Mouse (Mus musculus): ENCODE results near the gene Fam122a.

The Fam122a gene

GRCm38 (mm10) chr19:24486433-24487296, 9.5 kb upstream of the Fam122a start:
- no peak for DNase-seq

- DNase-seq = no peak
Measured at GRCm38 (mm10) chr19:24484612-24485194, 7.5 kb upstream of the Fam122a start.

GRCm38 (mm10) chr19:24480916-24481315, 3.8 kb upstream of the Fam122a start:
- DNase-seq = no peak

DNA sequence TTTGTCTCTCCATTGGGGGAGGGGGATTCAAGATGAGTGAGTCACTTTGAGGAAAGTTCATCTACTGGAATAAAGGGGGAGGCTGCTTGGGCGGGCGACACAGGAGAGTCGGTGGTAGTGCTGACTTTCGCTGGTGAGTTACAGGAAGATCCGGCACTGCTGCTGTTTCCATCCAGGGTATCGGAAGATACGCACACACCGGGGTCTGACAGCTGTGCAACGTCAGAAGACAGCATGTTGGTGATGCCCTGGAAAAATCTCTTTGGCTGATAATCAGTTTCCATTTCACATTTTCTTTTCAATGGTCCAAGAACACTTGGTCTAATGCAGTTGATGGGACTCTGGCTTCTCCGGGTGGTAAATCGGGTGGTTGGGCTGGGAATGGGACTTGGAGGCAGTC, 695 bp downstream of the Fam122a start:
- DNase-seq = no peak

- no peak for DNase-seq
Measured at GRCm38 (mm10) chr19:24475281-24475680, 1.9 kb downstream of the Fam122a start.

- DNase-seq = no peak
Measured at GRCm38 (mm10) chr19:24472512-24472911, 4.6 kb downstream of the Fam122a start.

- DNase-seq = no peak
Measured at GRCm38 (mm10) chr19:24471538-24471937, 5.6 kb downstream of the Fam122a start.

DNA sequence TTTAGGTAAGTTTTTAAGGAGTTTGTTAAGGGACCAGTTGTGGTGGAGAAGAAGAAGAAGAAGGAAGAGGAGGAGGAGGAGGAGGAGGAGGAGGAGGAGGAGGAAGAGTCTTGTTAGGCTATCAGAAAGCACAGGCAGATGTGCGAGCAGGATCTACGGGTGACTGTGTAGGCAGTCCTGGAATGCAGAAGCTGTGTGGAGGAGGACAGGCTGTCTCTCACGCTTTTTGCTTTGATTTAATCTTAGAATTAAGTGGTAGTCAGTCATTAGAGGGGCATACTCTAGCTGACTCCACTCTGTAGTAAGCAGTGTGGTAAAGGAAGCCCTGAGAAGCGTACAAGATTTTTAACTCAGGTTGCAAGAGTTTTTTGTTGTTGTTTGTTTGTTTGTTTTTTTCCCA, 7.9 kb downstream of the Fam122a start:
- no peak for DNase-seq

- no peak for DNase-seq
Measured at GRCm38 (mm10) chr19:24468616-24469015, 8.5 kb downstream of the Fam122a start.

DNA sequence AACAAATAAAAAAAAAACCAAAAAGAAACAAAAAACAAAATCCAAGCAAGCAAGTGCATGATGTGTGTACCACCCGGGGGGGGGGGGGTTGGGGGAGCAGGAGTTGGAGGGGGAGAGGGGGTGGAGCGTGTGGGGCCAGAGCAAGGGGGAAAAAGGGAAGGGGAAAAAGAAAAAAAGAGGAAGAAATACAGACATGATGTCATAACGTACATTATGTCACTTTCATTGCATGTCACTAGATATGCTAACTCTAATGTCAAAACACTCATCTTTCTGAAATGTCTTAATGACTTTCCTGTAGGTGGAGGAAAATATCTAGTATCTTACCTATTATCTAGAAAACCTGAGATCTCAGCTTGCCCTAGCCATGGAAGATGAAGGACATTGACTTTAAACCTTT, 14.1 kb downstream of the Fam122a start:
- DNase-seq = no peak

DNA sequence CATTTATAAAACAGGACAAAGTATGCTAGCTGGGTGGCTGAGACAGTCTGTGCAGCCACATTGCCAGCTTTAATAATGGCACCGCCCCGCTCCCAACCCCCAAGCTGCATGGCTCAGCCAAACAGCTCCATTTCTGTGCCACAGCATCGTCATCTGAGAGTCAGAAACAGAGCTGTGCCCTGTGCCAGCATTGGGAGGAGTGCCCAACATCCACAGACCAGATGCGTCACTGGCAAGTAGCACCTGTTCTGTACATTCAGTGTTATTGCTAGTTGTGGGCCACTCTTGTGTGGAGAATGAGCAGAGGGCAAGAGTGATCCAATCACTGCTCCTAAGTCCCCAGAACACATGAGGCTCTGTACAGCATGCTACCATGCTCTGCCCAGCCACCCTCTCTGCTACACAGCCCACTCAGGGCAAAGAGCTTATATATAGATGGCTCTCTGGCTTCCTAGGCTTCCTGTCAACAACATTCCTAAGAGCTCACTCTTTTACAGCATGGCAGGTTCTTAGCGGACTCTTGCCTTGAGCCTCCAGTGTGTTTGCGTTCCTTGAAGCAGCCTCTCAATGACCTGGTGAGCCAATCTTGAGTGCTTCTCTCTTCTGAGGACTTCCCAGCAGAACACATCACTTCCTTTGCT, 20.4 kb downstream of the Fam122a start:
- no peak for DNase-seq

DNA sequence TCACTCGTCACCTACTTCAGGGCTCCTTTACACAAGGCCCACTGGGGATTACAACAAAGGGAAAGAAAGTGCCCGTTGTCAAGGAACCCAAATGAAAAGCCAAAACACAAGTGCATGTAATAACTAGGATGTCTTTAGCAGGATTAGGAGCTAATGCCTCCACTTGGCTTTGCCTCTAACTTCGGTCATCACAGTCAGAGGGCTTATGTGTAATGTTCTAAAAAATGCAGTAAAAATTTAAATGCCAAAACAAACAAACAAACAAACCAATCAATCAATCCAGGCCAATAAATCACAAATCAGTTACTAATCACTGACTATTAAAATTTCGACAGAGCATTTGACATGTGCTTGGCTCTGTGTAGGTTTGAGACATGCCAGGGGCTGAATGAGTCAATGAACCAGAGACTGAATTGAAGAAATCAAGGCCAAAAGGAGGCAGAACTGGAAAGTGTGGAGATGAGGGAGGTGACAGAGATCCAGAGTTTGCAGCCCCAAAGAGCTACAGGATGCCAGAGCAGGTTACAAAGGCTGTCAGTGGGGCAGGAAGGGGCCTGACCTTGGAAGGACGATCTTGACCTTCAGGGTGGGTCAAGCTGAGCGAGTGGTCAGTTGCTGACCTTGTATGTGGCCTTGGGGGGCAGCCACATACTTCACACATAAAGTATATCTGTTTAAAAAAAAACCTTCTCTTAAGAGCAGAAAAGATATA, 21.8 kb downstream of the Fam122a start:
- no peak for DNase-seq

DNA sequence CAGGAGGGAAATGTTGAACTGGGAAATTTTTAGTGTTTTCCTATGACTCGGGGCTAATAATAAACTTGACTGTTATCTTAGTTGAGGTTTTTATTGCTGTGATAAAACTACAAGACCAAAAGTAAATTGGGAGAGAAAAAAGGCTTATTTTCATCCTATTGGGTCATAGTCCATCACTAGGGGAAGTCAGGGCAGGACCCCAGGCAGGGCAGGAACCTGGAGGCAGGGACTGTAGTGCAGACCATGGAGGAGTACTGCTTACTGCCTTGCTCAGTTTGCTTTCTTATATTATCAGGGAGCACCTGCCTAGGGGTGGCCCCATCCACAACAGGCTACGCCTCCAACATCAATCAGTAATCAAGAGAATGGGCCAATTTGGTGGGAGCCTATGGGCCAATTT, 22.7 kb downstream of the Fam122a start:
- no peak for DNase-seq

DNA sequence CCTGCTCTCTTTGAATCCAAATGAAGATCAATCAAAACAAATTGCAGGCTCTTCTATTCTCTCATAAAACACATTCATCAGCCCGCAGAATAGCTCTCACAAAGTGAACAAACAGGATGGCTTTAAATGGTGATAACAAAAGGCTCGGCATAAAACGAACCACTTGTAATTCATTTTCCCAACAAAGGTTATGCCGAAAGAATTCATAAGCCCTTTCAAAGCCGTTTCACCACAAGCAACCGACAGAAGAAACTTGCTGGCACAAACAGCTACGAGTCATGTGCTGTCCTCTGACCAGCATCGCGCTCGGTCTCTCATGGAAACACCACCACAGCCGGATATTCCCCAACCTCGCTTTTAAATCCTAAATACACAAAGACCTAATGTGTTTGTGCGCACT, 23.8 kb downstream of the Fam122a start:
- DNase-seq = no peak

- DNase-seq = no peak
Measured at GRCm38 (mm10) chr19:24452441-24452898, 24.7 kb downstream of the Fam122a start.

GRCm38 (mm10) chr19:24451626-24452025, 25.5 kb downstream of the Fam122a start:
- DNase-seq = no peak

- DNase-seq = no peak
Measured at GRCm38 (mm10) chr19:24450740-24451139, 26.4 kb downstream of the Fam122a start.

DNA sequence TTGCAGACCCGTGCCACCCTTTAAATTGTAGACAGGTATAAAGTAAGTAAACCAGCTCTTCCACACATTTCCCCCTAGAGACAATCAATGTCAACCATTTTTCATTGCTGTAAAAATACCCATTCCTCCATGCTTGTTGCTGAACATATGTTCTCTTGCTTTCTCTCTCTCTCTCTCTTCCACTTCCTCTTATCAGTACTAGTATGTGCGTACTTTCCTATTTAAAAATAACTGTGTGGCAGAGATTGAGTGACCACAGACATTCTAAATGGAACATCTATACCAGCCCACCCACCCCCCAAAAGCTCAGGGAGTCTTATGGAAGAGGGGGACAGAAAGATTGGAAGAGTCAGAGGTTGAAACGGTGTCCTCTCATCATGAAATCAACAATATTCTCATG, 32.8 kb downstream of the Fam122a start:
- DNase-seq = no peak

- no peak for DNase-seq
Measured at GRCm38 (mm10) chr19:24439715-24440114, 37.4 kb downstream of the Fam122a start.

- DNase-seq = peak; percentile 55
Measured at GRCm38 (mm10) chr19:24434291-24434690, 42.9 kb downstream of the Fam122a start.

DNA sequence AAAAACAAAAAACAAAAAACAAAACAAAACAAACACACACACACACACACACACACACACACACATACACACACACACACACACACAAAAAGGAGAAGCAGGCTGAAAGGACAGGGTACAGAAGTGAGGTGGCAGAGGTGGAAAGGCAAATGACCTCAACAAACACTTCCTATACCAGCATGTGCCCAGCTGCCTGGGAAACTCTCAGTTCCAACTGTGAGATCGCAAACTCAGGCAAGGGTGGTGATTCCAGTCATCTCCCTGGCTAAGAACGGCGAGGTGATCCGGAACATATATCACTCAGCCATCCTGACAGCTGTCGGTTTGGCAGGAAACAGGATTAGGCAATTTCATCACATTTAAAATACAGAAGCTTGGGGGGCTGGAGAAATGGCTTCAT, 44.7 kb downstream of the Fam122a start:
- DNase-seq = no peak

DNA sequence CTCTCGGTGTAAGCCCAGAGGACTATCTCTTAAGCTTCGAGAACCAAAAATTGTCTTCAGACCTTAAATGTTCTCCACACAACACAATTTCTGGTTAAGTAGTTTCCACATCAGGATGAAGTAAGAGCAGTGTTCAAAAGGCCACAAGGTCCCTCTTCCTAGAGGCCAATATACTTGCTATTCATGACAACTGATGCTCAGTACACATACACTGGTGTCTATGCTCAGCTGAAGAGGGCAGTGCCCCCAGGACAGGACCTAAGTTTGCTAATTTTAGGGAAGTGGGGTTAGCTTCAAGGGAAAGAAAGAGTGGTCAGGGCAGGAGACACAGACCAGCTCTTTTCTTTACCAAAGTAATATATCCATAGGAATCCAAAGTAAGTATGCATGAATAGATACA, 45.8 kb downstream of the Fam122a start:
- DNase-seq = no peak

DNA sequence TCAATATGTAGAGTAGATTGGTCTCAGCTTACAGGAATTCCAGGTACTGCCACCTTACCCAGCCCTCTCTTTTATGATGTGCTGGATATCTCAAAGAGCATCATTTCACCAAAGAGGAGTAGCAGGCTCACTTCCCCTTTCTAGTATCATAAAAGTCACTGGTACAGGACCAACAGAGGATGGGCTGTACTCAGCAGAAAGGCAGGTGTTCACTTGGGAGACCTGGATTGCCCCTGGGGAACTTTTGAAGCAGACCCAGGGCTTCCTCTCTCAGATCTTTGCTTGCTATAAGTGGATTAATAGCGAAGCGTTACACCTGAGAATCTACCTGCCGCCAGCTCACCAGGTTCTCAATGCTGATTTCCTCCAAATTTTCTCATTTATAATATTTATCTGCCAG, 49.1 kb downstream of the Fam122a start:
- DNase-seq = no peak
